Mouse (Mus musculus): ENCODE results near the gene Adrb1.

GRCm38 (mm10) chr19:56774971-56775892 is 53.2 kb downstream of the Adrb1 start:
- TF ChIP-seq CHD1 (IDR thresholded peaks at IDR 0.05; ENCODE audit: low read depth, low read length) = no peak
- TF ChIP-seq TAL1 (IDR thresholded peaks at IDR 0.05; ENCODE audit: low read length) = no peak
- TF ChIP-seq CTCF (IDR thresholded peaks at IDR 0.05 in 2 of 3, conservative IDR thresholded peaks at IDR 0.05 in 1 of 3; ENCODE audit: control insufficient read depth in 1 of 3, insufficient read depth in 1 of 3, low read depth in 2 of 3, low read length in 3 of 3, poor library complexity in 1 of 3, severe bottlenecking in 1 of 3) = no peak
- TF ChIP-seq MAX (IDR thresholded peaks at IDR 0.05; ENCODE audit: low read length) = no peak
- no peak for TF ChIP-seq HCFC1 (IDR thresholded peaks at IDR 0.05; ENCODE audit: low read depth, low read length)
- TF ChIP-seq POLR2A (IDR thresholded peaks at IDR 0.05; ENCODE audit: control insufficient read depth in 1 of 2, insufficient read depth in 1 of 2, low read depth in 1 of 2, low read length in 2 of 2, poor library complexity in 1 of 2) = no peak
- TF ChIP-seq RCOR1 (IDR thresholded peaks at IDR 0.05; ENCODE audit: low read depth, low read length) = no peak
- no peak for TF ChIP-seq SIN3A (IDR thresholded peaks at IDR 0.05; ENCODE audit: low read length)

Data from MEL (cell line).